Mouse (Mus musculus): ENCODE data around the gene Iqschfp. TPM values are rescaled to one million over a fixed set of nuclear protein-coding genes. Genes with fewer than 3 reads are reported as not detected.

Iqschfp gene
- polyA plus RNA-seq, 1 experiment, result not detected

- Histone ChIP-seq H3K36me3 (replicated peaks; ENCODE audit: low read length) (no peaks in the 10 kb centered on the region), H3K9me3 (no peaks in the 10 kb centered on the region), H3K27me3 (replicated peaks) (peaks cover 49% of the 10 kb centered on the region), H3K4me1 (peaks cover 45% of the 10 kb centered on the region), H3K4me3 (replicated peaks) (no peak overlapping the region)
- TF ChIP-seq GATA1 (IDR thresholded peaks at IDR 0.05; ENCODE audit: borderline replicate concordance, low read length) (no peak), FLI1 (IDR thresholded peaks at IDR 0.05; ENCODE audit: low read length) (no peak)
Observed at GRCm38 (mm10) chr3:68492066-68492465, 600.0 kb downstream of the Iqschfp start.

DNA sequence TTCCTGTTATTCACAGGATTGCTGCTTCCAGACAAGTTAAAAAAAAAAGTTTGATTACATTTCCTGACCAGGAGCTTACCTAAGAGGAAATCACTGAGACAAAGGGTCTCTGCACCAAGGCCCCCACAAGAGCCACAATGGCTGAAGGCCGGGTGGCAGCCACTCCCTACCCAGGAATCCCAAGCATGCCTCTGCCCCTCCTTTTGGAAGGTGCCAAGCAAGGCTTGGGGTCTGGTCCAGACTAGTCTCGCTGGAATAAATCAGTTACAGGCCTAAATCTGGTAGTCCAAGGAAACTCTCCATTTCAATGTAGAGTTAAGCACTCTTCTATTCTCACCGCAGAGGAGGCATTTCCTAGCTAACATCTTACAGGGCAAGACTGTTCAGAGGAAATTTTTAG lies 600.5 kb downstream of the Iqschfp start:
- TF ChIP-seq GATA1 (IDR thresholded peaks at IDR 0.05; ENCODE audit: borderline replicate concordance, low read length) (no peak), FLI1 (IDR thresholded peaks at IDR 0.05; ENCODE audit: low read length) (no peak)
- Histone ChIP-seq H3K36me3 (replicated peaks; ENCODE audit: low read length) (no peaks in the 10 kb centered on the region), H3K4me3 (replicated peaks) (no peak overlapping the region), H3K27me3 (replicated peaks) (peaks cover 49% of the 10 kb centered on the region), H3K4me1 (peaks cover 45% of the 10 kb centered on the region), H3K9me3 (no peaks in the 10 kb centered on the region)

GRCm38 (mm10) chr3:68493170-68493585 lies 601.1 kb downstream of the Iqschfp start:
- peaks cover under 1% of the 10 kb centered on the region for H3K36me3 ChIP-seq (replicated peaks; ENCODE audit: low read length)
- peak overlapping the region; percentile 96 for H3K4me3 ChIP-seq (replicated peaks)
- H3K4me1 ChIP-seq, result peaks cover 51% of the 10 kb centered on the region
- no peak for TF ChIP-seq GATA1 (IDR thresholded peaks at IDR 0.05; ENCODE audit: borderline replicate concordance, low read length)
- no peak for TF ChIP-seq FLI1 (IDR thresholded peaks at IDR 0.05; ENCODE audit: low read length)
- H3K9me3 ChIP-seq, result peaks cover under 1% of the 10 kb centered on the region; the same call in 1 of the 2 replicates
- peaks cover 47% of the 10 kb centered on the region for H3K27me3 ChIP-seq (replicated peaks)

DNA sequence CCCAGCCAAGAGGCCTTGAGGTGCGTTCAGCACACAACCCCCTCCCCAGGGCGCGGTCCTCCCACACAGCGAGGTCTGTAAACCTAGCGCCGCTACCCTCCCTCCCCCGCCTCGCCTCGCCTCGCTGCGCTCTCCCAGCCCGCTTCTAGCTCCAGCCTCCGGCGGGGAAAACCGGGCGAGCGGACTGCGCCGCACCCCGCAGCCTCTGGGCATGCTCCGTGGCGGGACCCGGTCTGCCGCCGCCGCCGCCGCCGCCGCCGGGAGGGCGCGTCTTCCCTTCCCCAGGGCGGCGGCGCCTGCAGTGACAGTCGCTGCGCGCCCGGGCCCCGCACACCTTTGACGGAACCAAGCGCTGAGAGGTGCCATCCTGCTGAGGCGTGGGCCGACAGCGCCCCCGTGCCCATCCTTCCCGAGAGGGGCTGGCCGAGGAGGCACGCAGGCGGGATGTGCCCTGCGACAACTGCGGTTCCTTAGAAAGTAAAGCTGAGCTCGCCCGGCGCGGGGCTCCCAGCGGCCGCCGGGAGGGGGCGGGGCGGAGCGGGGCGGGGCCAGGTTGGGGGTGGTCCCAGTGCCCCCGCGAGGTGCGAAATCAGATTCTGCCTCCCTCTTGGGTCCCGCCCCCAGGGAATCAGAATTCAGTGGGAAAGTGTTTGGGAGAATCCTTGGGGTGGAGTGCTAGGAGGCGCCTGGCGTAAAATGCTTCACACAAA lies 601.7 kb downstream of the Iqschfp start:
- peaks cover 50% of the 10 kb centered on the region for H3K27me3 ChIP-seq (replicated peaks)
- H3K4me1 ChIP-seq, result peaks cover 56% of the 10 kb centered on the region
- no peak for TF ChIP-seq FLI1 (IDR thresholded peaks at IDR 0.05; ENCODE audit: low read length)
- no peak for TF ChIP-seq GATA1 (IDR thresholded peaks at IDR 0.05; ENCODE audit: borderline replicate concordance, low read length)
- H3K36me3 ChIP-seq (replicated peaks; ENCODE audit: low read length), result peaks cover 6% of the 10 kb centered on the region
- H3K4me3 ChIP-seq (replicated peaks), result peak overlapping the region; percentile 96
- H3K9me3 ChIP-seq, result peaks cover 5% of the 10 kb centered on the region

DNA sequence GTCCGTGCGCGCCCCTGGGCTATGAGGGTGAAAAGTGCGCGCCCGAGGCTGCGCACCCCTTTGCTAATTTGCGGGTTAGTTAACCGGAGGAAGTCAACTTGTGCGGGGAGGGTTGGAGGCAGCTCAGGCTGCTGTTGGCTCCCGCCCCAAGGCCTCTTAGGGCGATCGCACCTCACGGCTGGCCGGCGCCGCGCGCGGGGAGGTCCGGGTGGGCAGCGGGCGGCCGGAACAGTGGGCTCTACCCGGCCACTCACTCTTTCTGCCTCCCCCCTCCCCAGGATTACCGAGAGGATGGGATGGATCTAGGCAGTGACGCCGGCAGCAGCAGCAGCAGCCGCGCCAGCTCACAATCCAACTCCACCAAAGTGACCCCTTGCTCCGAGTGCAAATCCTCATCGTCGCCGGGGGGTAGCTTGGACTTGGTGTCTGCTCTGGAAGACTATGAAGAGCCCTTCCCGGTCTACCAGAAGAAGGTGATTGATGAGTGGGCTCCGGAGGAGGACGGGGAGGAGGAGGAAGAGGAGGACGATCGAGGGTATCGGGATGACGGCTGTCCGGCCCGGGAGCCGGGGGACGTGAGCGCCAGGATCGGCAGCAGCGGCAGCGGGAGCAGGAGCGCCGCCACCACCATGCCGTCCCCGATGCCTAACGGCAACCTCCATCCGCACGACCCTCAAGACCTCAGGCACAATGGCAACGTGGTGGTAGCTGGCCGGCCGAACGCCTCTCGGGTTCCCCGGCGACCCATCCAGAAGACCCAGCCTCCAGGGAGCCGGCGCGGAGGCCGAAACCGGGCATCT lies 602.5 kb downstream of the Iqschfp start:
- H3K36me3 ChIP-seq (replicated peaks; ENCODE audit: low read length), result peaks cover 6% of the 10 kb centered on the region
- peaks cover 63% of the 10 kb centered on the region for H3K4me1 ChIP-seq
- peaks cover 5% of the 10 kb centered on the region for H3K9me3 ChIP-seq
- H3K4me3 ChIP-seq (replicated peaks), result peak overlapping the region; percentile 96
- TF ChIP-seq GATA1 (IDR thresholded peaks at IDR 0.05; ENCODE audit: borderline replicate concordance, low read length) (no peak), FLI1 (IDR thresholded peaks at IDR 0.05; ENCODE audit: low read length) (no peak)
- H3K27me3 ChIP-seq (replicated peaks), result peaks cover 50% of the 10 kb centered on the region

GRCm38 (mm10) chr3:68495096-68495735 lies 603.2 kb downstream of the Iqschfp start:
- peak overlapping the region; percentile 96 for H3K4me3 ChIP-seq (replicated peaks)

GRCm38 (mm10) chr3:68495736-68496242 lies 603.8 kb downstream of the Iqschfp start:
- peaks cover 76% of the 10 kb centered on the region for H3K4me1 ChIP-seq
- peaks cover 50% of the 10 kb centered on the region for H3K27me3 ChIP-seq (replicated peaks)
- TF ChIP-seq GATA1 (IDR thresholded peaks at IDR 0.05; ENCODE audit: borderline replicate concordance, low read length) (no peak), FLI1 (IDR thresholded peaks at IDR 0.05; ENCODE audit: low read length) (no peak)
- H3K9me3 ChIP-seq, result peaks cover 5% of the 10 kb centered on the region
- H3K36me3 ChIP-seq (replicated peaks; ENCODE audit: low read length), result peaks cover 6% of the 10 kb centered on the region
- H3K4me3 ChIP-seq (replicated peaks), result peak overlapping the region; percentile 96

More at GRCm38 (mm10) chr3:68495096-68495735, 603.2 kb downstream of the Iqschfp start:
- TF ChIP-seq GATA1 (IDR thresholded peaks at IDR 0.05; ENCODE audit: borderline replicate concordance, low read length) (no peak), FLI1 (IDR thresholded peaks at IDR 0.05; ENCODE audit: low read length) (no peak)
- H3K27me3 ChIP-seq (replicated peaks), result peaks cover 50% of the 10 kb centered on the region
- H3K36me3 ChIP-seq (replicated peaks; ENCODE audit: low read length), result peaks cover 6% of the 10 kb centered on the region
- peaks cover 70% of the 10 kb centered on the region for H3K4me1 ChIP-seq
- H3K9me3 ChIP-seq, result peaks cover 5% of the 10 kb centered on the region

DNA sequence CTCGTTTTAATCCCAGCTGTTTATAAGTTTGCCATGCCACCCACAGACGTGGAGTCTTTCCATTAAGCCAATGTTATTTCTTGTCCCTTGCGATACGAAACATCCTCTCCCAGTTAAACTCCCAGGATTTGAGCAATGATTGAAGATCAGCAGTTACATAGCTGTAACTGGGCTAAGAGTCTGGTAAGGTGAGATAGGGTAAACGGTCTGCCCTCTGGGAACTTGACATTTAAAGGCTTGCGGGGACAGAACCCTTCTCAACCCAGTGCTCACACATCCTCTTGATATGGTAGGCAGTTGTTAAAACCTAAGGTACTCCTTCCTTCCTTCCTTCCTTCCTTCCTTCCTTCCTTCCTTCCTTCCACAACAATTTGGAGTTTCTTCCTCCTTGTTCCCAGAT lies 604.5 kb downstream of the Iqschfp start:
- H3K4me3 ChIP-seq (replicated peaks), result no peak overlapping the region

DNA sequence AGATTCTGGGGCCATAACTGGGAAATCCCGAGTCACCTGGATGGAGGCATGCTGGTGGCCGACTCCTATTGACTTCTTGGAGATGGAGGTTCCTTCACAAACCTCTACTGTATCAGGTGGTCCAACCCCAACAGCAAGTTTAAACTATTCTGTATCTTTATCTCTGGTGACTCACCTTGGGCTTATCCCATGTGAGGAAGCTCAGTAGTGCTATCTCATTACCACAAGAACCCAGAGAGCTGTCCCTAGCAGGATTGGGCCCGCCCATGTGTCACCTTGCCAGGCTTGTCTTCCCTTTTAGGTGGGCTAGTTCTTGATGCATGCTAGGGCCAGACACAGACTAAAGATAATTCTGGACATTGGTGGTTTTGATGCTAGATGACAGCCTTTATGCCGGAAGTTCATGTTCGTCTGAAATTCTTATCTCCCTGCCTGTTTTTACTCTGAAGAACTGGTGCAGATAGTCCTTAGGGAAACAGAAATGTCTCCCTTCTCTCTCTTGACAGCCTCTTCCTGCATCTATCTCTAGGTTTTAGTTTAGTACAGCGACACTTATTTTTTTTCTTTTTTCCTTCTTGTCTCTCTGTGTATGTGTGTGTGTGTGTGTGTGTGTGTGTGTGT lies 607.6 kb downstream of the Iqschfp start:
- Histone ChIP-seq H3K36me3 (replicated peaks; ENCODE audit: low read length) (peaks cover 6% of the 10 kb centered on the region), H3K9me3 (peaks cover 5% of the 10 kb centered on the region), H3K4me1 (peaks cover 64% of the 10 kb centered on the region), H3K4me3 (replicated peaks) (no peak overlapping the region), H3K27me3 (replicated peaks) (peaks cover 26% of the 10 kb centered on the region)
- TF ChIP-seq GATA1 (IDR thresholded peaks at IDR 0.05; ENCODE audit: borderline replicate concordance, low read length), result no peak; the same call in 2 of the 3 replicates
- TF ChIP-seq FLI1 (IDR thresholded peaks at IDR 0.05; ENCODE audit: low read length), result no peak

More for the DNA sequence above, 604.5 kb downstream of the Iqschfp start:
- Histone ChIP-seq H3K4me1 (peaks cover 83% of the 10 kb centered on the region), H3K27me3 (replicated peaks) (peaks cover 50% of the 10 kb centered on the region), H3K36me3 (replicated peaks; ENCODE audit: low read length) (peaks cover 6% of the 10 kb centered on the region), H3K9me3 (peaks cover 5% of the 10 kb centered on the region)
- TF ChIP-seq FLI1 (IDR thresholded peaks at IDR 0.05; ENCODE audit: low read length) (no peak), GATA1 (IDR thresholded peaks at IDR 0.05; ENCODE audit: borderline replicate concordance, low read length) (no peak)

Data from megakaryocyte, embryonic 14.5 days (primary cell).